Mouse (Mus musculus) ES-Bruce4 (cell line): ENCODE measurements around the gene Stac.

Experiments used
- CTCF ChIP-seq: IDR thresholded peaks from one replicate; pipeline ENCODE4 v1.8.1; 2011; ENCODE audit warnings: low read depth, low read length
- EP300 ChIP-seq: IDR thresholded peaks from 2 replicates; pipeline ENCODE4 v1.6.1; 2011; ENCODE audit warnings: low read depth, low read length; ENCODE audit not compliant: insufficient read depth
- POLR2A ChIP-seq: IDR thresholded peaks from one replicate; pipeline ENCODE4 v1.8.1; 2011; ENCODE audit warnings: low read length; ENCODE audit not compliant: insufficient read depth

- TF ChIP-seq EP300 (no peak), POLR2A (no peak), CTCF (no peak)
Measured at GRCm38 (mm10) chr9:111550281-111550962, 139.7 kb downstream of the Stac start.
